Mouse (Mus musculus): ENCODE measurements around the gene Gon7.

DNA sequence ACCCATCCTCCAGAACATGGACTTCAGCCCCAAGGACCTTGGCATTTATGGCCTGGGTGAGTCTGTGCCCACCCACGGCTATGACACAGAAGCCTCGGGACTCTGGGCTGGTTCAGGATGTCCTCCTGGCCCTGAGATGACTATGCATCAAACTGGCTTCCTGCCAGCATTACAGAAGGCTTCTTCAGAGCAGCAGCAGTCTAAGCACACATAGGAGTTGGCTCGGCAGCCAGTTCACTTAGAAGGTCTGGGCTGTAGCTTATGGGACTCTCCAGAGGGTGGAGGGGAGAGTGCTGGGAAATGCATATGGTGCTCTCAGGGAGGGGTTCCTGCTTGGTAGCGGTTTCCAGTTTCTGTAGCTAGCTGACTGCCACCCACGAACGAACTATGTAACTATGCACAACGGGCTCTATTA, 31.8 kb downstream of the Gon7 start:
- no peak for TF ChIP-seq CHD2 (IDR thresholded peaks at IDR 0.05; ENCODE audit: low read depth, low read length)
- no peak for TF ChIP-seq ZC3H11A (IDR thresholded peaks at IDR 0.05; ENCODE audit: borderline replicate concordance, low read depth, low read length)
- no peak for TF ChIP-seq ZNF384 (IDR thresholded peaks at IDR 0.05; ENCODE audit: low read depth, low read length)
- no peak for TF ChIP-seq MAFK (IDR thresholded peaks at IDR 0.05; ENCODE audit: insufficient read depth, low read depth, low read length)
- TF ChIP-seq HCFC1 (IDR thresholded peaks at IDR 0.05; ENCODE audit: borderline replicate concordance, insufficient read depth, low read length) = no peak
